In genomic region chr2:27425751-27426405, GRCm38 (mm10) we compare ENCODE assay signal across 8 mouse cellular contexts. TPM values are rescaled to one million over a fixed set of nuclear protein-coding genes. Genes with fewer than 3 reads are reported as not detected.
A peak's percentile ranks its signal among the peaks of the same experiment; 100 is the strongest.
DNase-seq lines count a peak whose midpoint lies in the region; ATAC-seq and TF ChIP-seq lines count a peak whose summit lies in the region.

No protein-coding gene starts in this region.

- peak; percentile 11; the same call in 1 of the 2 replicates for ATAC-seq in forebrain, embryonic 16.5 days
- ATAC-seq in intestine, postnatal 0 days = peak; percentile 3; the same call in 1 of the 2 replicates

- peak; percentile 49 for DNase-seq in embryo, embryonic 10 days (ENCODE audit: low spot score)
- DNase-seq in embryo, embryonic 10.5 days (ENCODE audit: low spot score) = no peak
- DNase-seq in lung, postnatal 25 days (ENCODE audit: low spot score) = peak; percentile 26
- DNase-seq in testis, postnatal 10 days (ENCODE audit: low spot score) = peak; percentile 71
- DNase-seq in T-cell, adult 2 months (ENCODE audit: low spot score) = no peak

- no peak for TF ChIP-seq CTCF in ES-Bruce4 (IDR thresholded peaks at IDR 0.05; ENCODE audit: low read depth, low read length)
- TF ChIP-seq CTCF in intestine, postnatal 0 days (IDR thresholded peaks at IDR 0.05; ENCODE audit: low read depth) = no peak

- peak overlapping the region; percentile 88 for H3K9ac ChIP-seq in ES-Bruce4 (ENCODE audit: low read depth, poor library complexity, severe bottlenecking)
- peak overlapping the region; percentile 89 for H3K9ac ChIP-seq in forebrain, embryonic 16.5 days (replicated peaks; ENCODE audit: low read depth, low read length)
- peak overlapping the region; percentile 77 for H3K9ac ChIP-seq in intestine, postnatal 0 days (ENCODE audit: low read depth, low read length)

- WGBS in forebrain, embryonic 16.5 days = under 1% methylated on average over 59 of the region's 60 CpGs
- WGBS in intestine, postnatal 0 days = under 1% methylated on average over 56 of the region's 60 CpGs

- H3K4me2 ChIP-seq in forebrain, embryonic 16.5 days (ENCODE audit: low read length) = peak overlapping the region; percentile 96
- peak overlapping the region; percentile 99 for H3K4me2 ChIP-seq in intestine, postnatal 0 days (replicated peaks; ENCODE audit: low read depth)

- peaks cover 2% of the 10 kb centered on the region for H3K4me1 ChIP-seq in ES-Bruce4 (ENCODE audit: control insufficient read depth, insufficient read depth, low read length)
- H3K4me1 ChIP-seq in forebrain, embryonic 16.5 days (replicated peaks; ENCODE audit: control insufficient read depth, insufficient read depth, low read length) = peaks cover 50% of the 10 kb centered on the region
- no peaks in the 10 kb centered on the region for H3K4me1 ChIP-seq in intestine, postnatal 0 days (replicated peaks; ENCODE audit: control insufficient read depth, insufficient read depth, low read length)

- no peak for TF ChIP-seq POLR2A in ES-Bruce4 (IDR thresholded peaks at IDR 0.05; ENCODE audit: insufficient read depth, low read length)

- peak overlapping the region; percentile 83 for H3K4me3 ChIP-seq in ES-Bruce4 (ENCODE audit: low read depth, low read length)
- peak overlapping the region; percentile 89 for H3K4me3 ChIP-seq in forebrain, embryonic 16.5 days (replicated peaks; ENCODE audit: low read length)
- peak overlapping the region; percentile 83 for H3K4me3 ChIP-seq in intestine, postnatal 0 days (ENCODE audit: low read depth, low read length)

- no peaks in the 10 kb centered on the region for H3K36me3 ChIP-seq in ES-Bruce4 (ENCODE audit: control insufficient read depth, insufficient read depth, low read length, poor library complexity, severe bottlenecking)
- no peaks in the 10 kb centered on the region for H3K36me3 ChIP-seq in forebrain, embryonic 16.5 days (ENCODE audit: control insufficient read depth, insufficient read depth)
- H3K36me3 ChIP-seq in intestine, postnatal 0 days (ENCODE audit: control insufficient read depth, insufficient read depth) = no peaks in the 10 kb centered on the region

- no peaks in the 10 kb centered on the region for H3K27me3 ChIP-seq in ES-Bruce4 (ENCODE audit: control insufficient read depth, insufficient read depth, low read length, poor library complexity, severe bottlenecking)
- no peaks in the 10 kb centered on the region for H3K27me3 ChIP-seq in forebrain, embryonic 16.5 days (replicated peaks; ENCODE audit: control insufficient read depth, insufficient read depth, low read length)
- H3K27me3 ChIP-seq in intestine, postnatal 0 days (replicated peaks; ENCODE audit: control insufficient read depth, insufficient read depth, low read length) = no peaks in the 10 kb centered on the region

- no peak overlapping the region for H3K27ac ChIP-seq in ES-Bruce4 (ENCODE audit: insufficient read depth, low read length)
- peak overlapping the region; percentile 82 for H3K27ac ChIP-seq in forebrain, embryonic 16.5 days (ENCODE audit: low read length)
- H3K27ac ChIP-seq in intestine, postnatal 0 days (ENCODE audit: low read depth, low read length) = peak overlapping the region; percentile 90

- no peaks in the 10 kb centered on the region for H3K9me3 ChIP-seq in ES-Bruce4 (replicated peaks; ENCODE audit: control insufficient read depth, insufficient read depth, low read length, poor library complexity, severe bottlenecking)
- H3K9me3 ChIP-seq in forebrain, embryonic 16.5 days (ENCODE audit: control insufficient read depth, low read length) = no peaks in the 10 kb centered on the region
- no peaks in the 10 kb centered on the region for H3K9me3 ChIP-seq in intestine, postnatal 0 days (ENCODE audit: control insufficient read depth)

- no peak for TF ChIP-seq EP300 in ES-Bruce4 (IDR thresholded peaks at IDR 0.05; ENCODE audit: insufficient read depth, low read depth, low read length)

RNA-seq across cellular contexts. Expression of gene Vav2, which starts 1.0 kb away (rescaled TPM):
- 24.6 and 26.2 TPM in 2 replicates for polyA plus RNA-seq in ES-Bruce4 (2011; ENCODE audit: insufficient read depth, insufficient read length, low read depth, missing spikeins)
- 11.9 and 13.1 TPM in 2 replicates for polyA plus RNA-seq in forebrain, embryonic 16.5 days (2015; fragmentation: Nextera tagmentation; extraction: Ambion mirVana)
- polyA plus RNA-seq in intestine, postnatal 0 days (2015; fragmentation: Nextera tagmentation; extraction: Ambion mirVana) = 5.4 and 6.8 TPM in 2 replicates

RNA-seq across cellular contexts. Expression of gene Brd3os, which starts 16.2 kb away (rescaled TPM):
- 1.2 and 1.5 TPM in 2 replicates for polyA plus RNA-seq in ES-Bruce4 (2011; ENCODE audit: insufficient read depth, insufficient read length, low read depth, missing spikeins)
- 31.6 and 34.3 TPM in 2 replicates for polyA plus RNA-seq in forebrain, embryonic 16.5 days (2015; fragmentation: Nextera tagmentation; extraction: Ambion mirVana)
- 1.5 and 1.8 TPM in 2 replicates for polyA plus RNA-seq in intestine, postnatal 0 days (2015; fragmentation: Nextera tagmentation; extraction: Ambion mirVana)

Comparison
In these comparisons a context has a peak if more than half of its experiments do, and no peak if none do; other contexts are left out.
1. DNase-seq: peak in embryo, embryonic 10 days (single experiment), lung, postnatal 25 days (single experiment) and testis, postnatal 10 days (single experiment); none in embryo, embryonic 10.5 days (single experiment) and T-cell, adult 2 months (single experiment).
2. RNA of gene Brd3os, which starts 16.2 kb away (polyA plus RNA-seq): 31.6 to 34.3 TPM in forebrain, embryonic 16.5 days; 1.5 to 1.8 TPM in intestine, postnatal 0 days and 1.2 to 1.5 TPM in ES-Bruce4; every median in the first group is over 10 times any median in the second.
3. Peak in every context shown above with its lines, with median percentiles within 50 percentile points of each other: H3K4me3 ChIP-seq and H3K9ac ChIP-seq.